ENCODE assay signal across 8 mouse cellular contexts in the genomic region with DNA sequence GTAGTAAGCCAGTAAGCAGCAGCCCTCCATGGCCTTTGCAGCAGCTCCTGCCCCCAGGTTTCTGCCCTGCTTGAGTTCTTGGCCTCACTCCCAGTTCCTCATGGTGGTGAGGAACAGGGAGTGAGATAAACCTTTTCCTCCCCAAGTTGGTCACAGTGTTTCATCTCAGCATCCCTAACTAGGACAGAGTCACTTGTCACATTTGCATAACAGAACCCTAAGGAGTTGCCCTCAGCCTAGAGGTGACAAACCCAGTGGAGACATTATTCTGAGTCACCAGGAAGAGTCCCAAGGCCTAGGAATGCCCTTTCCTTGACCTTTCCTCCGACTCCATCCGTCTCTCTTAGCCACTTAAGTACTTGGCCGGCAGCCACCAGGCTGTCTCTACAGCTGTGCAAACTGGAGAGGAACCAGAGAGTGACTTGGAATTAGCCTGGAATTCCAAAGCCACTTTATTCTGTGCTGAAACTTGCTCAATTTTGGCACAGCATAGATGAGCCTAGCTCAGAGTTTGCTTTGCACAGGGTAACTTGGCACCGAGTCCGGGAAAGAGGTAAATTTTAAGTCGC.
DNase-seq lines count a peak whose midpoint lies in the region; ATAC-seq lines count a peak whose summit lies in the region.

No protein-coding gene starts in this region.

- intact Hi-C loops in heart, postnatal 25 days (cut with DNase I): no loop called here

- H3K27me3 ChIP-seq in forebrain, embryonic 14.5 days (replicated peaks; ENCODE audit: control insufficient read depth, insufficient read depth, low read length): no peaks in the 10 kb centered on the region
- H3K27me3 ChIP-seq in forebrain, embryonic 11.5 days (ENCODE audit: control insufficient read depth, insufficient read depth, low read length): no peaks in the 10 kb centered on the region

- H3K9ac ChIP-seq in forebrain, embryonic 14.5 days (ENCODE audit: low read length): no peak overlapping the region
- H3K9ac ChIP-seq in forebrain, embryonic 11.5 days (ENCODE audit: low read length): no peak overlapping the region

- no peak overlapping the region for H3K4me2 ChIP-seq in forebrain, embryonic 14.5 days (ENCODE audit: low read length)
- H3K4me2 ChIP-seq in forebrain, embryonic 11.5 days (ENCODE audit: low read depth, low read length, severe bottlenecking): no peak overlapping the region

- peak; percentile 34; the same call in 1 of the 2 replicates for ATAC-seq in forebrain, embryonic 14.5 days
- ATAC-seq in forebrain, embryonic 11.5 days (replicated peaks; ENCODE audit: low FRiP score): no peak

- H3K4me1 ChIP-seq in forebrain, embryonic 14.5 days (ENCODE audit: control insufficient read depth, insufficient read depth, low read length): peaks cover 8% of the 10 kb centered on the region
- no peaks in the 10 kb centered on the region for H3K4me1 ChIP-seq in forebrain, embryonic 11.5 days (replicated peaks; ENCODE audit: control insufficient read depth, insufficient read depth, low read length)

- no peak overlapping the region for H3K27ac ChIP-seq in forebrain, embryonic 14.5 days (ENCODE audit: low read depth, low read length)
- H3K27ac ChIP-seq in forebrain, embryonic 11.5 days (ENCODE audit: low read depth, low read length): no peak overlapping the region

- no peaks in the 10 kb centered on the region for H3K36me3 ChIP-seq in forebrain, embryonic 14.5 days (ENCODE audit: control insufficient read depth, insufficient read depth, low read length)
- H3K36me3 ChIP-seq in forebrain, embryonic 11.5 days (ENCODE audit: control insufficient read depth, insufficient read depth, low read length): no peaks in the 10 kb centered on the region

- no peak overlapping the region for H3K4me3 ChIP-seq in forebrain, embryonic 14.5 days (ENCODE audit: low read depth, low read length)
- no peak overlapping the region for H3K4me3 ChIP-seq in forebrain, embryonic 11.5 days (ENCODE audit: low read depth, low read length)

- H3K9me3 ChIP-seq in forebrain, embryonic 14.5 days (replicated peaks; ENCODE audit: control insufficient read depth, low read length): no peaks in the 10 kb centered on the region
- no peaks in the 10 kb centered on the region for H3K9me3 ChIP-seq in forebrain, embryonic 11.5 days (ENCODE audit: control insufficient read depth, low read length)

- peak; percentile 68 for DNase-seq in forebrain, embryonic 14.5 days (ENCODE audit: low spot score)
- no peak for DNase-seq in forebrain, embryonic 11.5 days (ENCODE audit: low spot score)
- DNase-seq in cerebellum, adult 18-20 months: peak; percentile 25 to 45
- DNase-seq in frontal cortex, postnatal 14 days (ENCODE audit: low spot score in 2 of 2): peak; percentile 15 to 20
- DNase-seq in heart, postnatal 25 days (ENCODE audit: low spot score): peak; percentile 75
- peak; percentile 8 to 12 for DNase-seq in layer of hippocampus, postnatal 14 days (ENCODE audit: low spot score in 2 of 2)
- peak; percentile 21 for DNase-seq in neural tube, embryonic 10.5 days (ENCODE audit: extremely low spot score, low spot score)
- peak; percentile 74 for DNase-seq in testis, postnatal 14 days (ENCODE audit: low spot score)

- WGBS in forebrain, embryonic 14.5 days: 39% methylated on average over 6 of the region's 6 CpGs
- WGBS in forebrain, embryonic 11.5 days: 69% methylated on average over 6 of the region's 6 CpGs
